Mouse (Mus musculus): ENCODE measurements at regions not wholly inside any gene's neighbourhood (a gene's known extent, or its start where the extent isn't known, plus 50 kb on each side); places are given as distances from the start of the nearest gene placed in this dataset.

DNA sequence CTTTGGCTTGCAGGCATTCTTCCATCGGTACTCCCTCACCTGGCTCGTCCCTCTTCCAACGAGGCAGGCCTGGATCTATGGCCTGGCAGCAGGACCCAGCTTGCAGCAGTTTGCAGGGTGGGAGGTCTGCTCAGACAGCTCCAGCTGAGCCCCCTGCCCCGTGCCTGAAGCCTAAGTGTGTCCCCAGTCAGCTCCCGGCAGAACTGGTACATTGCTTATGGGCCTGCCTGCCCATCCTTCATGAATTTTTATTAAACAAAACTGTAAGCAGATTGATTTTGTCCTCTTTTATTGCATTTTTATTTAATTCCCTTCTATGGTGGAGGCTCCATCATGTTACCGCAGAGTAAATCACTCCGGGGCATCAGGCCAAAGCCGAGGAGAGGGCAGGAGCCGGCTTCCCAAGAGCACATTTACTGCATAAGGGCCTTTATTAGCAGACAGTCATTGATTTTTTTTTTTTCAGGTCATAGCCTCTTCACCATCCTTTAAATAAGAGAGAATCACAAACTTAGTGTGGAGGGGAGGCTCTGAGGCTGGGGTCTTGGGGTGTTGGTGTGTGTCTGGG, 269.9 kb downstream of the Dhx35 start:
- TF ChIP-seq CTCF (IDR thresholded peaks at IDR 0.05; ENCODE audit: extremely low read depth, insufficient read depth, low read length) (no peak), POLR2A (IDR thresholded peaks at IDR 0.05; ENCODE audit: extremely low read depth, insufficient read depth, low read length) (no peak)

Measured in cortical plate, adult 2 months (tissue).